Mouse (Mus musculus) lung, adult 2 months (tissue): ENCODE measurements around the gene Ttc39a.

Source experiments
- CTCF ChIP-seq: fragments of 200-500 bp; IDR thresholded peaks from 2 replicates; pipeline ENCODE4 v1.5.1; 2011; ENCODE audit warnings: mild to moderate bottlenecking, low read length, control low read depth; ENCODE audit not compliant: insufficient read depth
- POLR2A ChIP-seq: fragments of 200-500 bp; IDR thresholded peaks from 2 replicates; pipeline ENCODE4 v1.6.1; 2011; ENCODE audit warnings: low read depth, mild to moderate bottlenecking, control low read depth, low read length, borderline replicate concordance; ENCODE audit errors: extremely low read depth

DNA sequence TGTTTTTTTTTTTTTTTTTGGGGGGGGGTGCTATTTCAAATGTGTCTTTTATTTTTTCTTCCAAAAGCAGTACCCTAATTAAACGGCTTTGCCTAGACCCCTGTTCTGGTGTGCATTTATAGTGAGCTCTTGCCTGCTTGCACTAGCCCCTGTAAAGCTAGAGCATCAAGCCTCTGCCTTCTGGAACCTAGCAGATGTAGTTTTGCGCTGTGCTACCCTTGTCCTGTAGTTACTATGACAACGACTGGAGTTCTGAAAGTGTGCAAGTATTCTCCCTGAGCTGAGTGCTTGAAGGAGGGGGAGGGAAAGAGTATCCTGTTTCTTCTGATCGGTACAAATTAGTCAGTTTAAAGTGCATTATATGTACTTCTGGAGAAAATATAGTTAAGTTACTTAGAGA lies 20.8 kb upstream of the Ttc39a start:
- no peak for TF ChIP-seq CTCF
- TF ChIP-seq POLR2A = no peak
